Mouse (Mus musculus): Measurements from ENCODE around the gene Gemin5.
"Not testable (repeated sequence)": the region's sequence is repeated elsewhere in the genome, so short reads cannot be mapped to it uniquely, and the experiment has no call there.

Gemin5 gene

DNA sequence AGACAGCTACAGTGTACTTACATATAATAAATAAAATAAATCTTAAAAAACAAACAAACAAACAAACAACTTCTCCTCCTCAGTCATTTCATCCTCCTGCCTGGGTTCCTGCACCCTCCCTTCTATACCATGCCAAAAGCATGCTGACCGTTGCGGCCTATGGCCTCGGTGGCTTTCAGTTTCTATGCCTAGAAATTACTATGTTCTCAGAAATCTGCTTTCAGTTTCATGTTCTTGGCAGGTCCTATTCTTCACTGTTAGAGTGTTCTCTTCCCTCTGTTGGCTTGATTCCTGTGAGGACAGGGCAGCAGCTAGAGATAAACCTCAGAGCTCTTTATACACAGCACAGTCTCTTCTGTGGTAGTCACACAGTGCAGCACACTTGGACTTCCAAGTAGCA, 15.2 kb upstream of the Gemin5 start:
- Histone ChIP-seq H3K27me3 (ENCODE audit: insufficient read depth, low read length) (peaks cover 4% of the 10 kb centered on the region; the same call in 1 of the 2 replicates), H3K4me1 (replicated peaks; ENCODE audit: low read depth, low read length) (peaks cover 8% of the 10 kb centered on the region), H3K4me3 (replicated peaks; ENCODE audit: low read length) (no peak overlapping the region), H3K9me3 (ENCODE audit: low read length) (no peaks in the 10 kb centered on the region), H3K36me3 (ENCODE audit: insufficient read depth, low read length) (peaks cover 24% of the 10 kb centered on the region)
- no peak for TF ChIP-seq NANOG (IDR thresholded peaks at IDR 0.05; ENCODE audit: borderline replicate concordance, low read length)
- TF ChIP-seq CTCF (conservative IDR thresholded peaks at IDR 0.05; ENCODE audit: low read length): no peak
- TF ChIP-seq POU5F1 (IDR thresholded peaks at IDR 0.05; ENCODE audit: borderline replicate concordance, low read length): no peak

DNA sequence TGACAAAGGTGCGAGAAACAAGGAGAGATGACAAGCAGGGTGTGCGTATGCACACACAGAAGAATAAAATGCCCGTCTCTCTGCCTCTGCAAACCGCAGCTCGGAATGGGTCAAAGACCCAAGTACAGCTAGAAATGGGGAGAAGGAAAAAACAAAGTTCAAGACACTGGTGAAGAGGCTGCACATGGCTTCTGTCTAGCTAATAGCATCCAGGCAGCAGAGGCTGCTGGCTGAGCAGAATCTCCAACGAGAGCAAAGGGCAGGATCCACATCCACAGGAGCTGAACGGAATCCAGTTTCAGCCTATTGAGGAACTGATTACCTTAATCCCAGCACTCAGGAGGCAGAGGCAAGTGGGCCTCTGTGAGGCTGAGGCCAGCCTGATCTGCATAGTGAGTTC, 12.4 kb upstream of the Gemin5 start:
- no peaks in the 10 kb centered on the region for H3K27me3 ChIP-seq (ENCODE audit: insufficient read depth, low read length)
- peaks cover 52% of the 10 kb centered on the region for H3K36me3 ChIP-seq (ENCODE audit: insufficient read depth, low read length)
- H3K4me3 ChIP-seq (replicated peaks; ENCODE audit: low read length): no peak overlapping the region
- TF ChIP-seq POU5F1 (IDR thresholded peaks at IDR 0.05; ENCODE audit: borderline replicate concordance, low read length) (no peak), CTCF (conservative IDR thresholded peaks at IDR 0.05; ENCODE audit: low read length) (no peak), NANOG (IDR thresholded peaks at IDR 0.05; ENCODE audit: borderline replicate concordance, low read length) (no peak)
- no peaks in the 10 kb centered on the region for H3K9me3 ChIP-seq (ENCODE audit: low read length)
- peaks cover 8% of the 10 kb centered on the region for H3K4me1 ChIP-seq (replicated peaks; ENCODE audit: low read depth, low read length)

DNA sequence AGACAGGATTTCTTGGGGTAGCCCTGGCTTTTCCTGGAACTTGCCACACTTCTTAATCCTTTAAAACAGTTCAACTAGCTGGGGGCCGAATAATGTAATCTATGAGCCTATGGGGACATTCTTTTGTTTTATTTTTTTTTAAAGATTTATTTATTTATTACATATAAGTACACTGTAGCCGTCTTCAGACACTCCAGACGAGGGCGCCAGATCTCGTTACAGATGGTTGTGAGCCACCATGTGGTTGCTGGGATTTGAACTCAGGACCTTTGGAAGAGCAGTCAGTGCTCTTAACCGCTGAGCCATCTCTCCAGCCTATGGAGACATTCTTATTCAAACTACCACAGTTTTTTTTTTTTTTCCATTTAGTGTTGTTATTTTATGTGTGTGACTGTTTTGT, 11.6 kb upstream of the Gemin5 start:
- not testable (repeated sequence) for H3K4me3 ChIP-seq (replicated peaks; ENCODE audit: low read length); H3K9me3 ChIP-seq (ENCODE audit: low read length); H3K27me3 ChIP-seq (ENCODE audit: insufficient read depth, low read length); H3K4me1 ChIP-seq (replicated peaks; ENCODE audit: low read depth, low read length)
- peaks cover 60% of the 10 kb centered on the region for H3K36me3 ChIP-seq (ENCODE audit: insufficient read depth, low read length)

DNA sequence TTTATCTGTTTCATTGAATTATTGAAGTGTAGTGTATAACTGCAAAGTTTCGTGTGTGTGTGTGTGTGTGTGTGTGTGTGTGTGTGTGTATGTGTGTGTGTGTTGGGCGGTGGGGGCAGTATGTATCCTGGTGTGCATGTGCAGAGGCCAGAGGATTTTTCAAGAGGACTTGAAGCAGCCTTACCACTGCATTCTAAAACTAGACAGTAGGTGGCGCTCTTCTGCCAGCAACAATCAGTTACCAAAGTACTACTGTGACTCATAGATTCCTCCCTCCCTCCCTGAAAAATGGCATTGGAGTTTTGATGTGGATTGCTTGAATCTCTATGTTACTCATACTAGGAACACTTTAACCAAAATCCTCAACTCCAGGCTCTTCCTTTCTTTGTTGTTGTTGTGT, 11.2 kb upstream of the Gemin5 start:
- TF ChIP-seq CTCF (conservative IDR thresholded peaks at IDR 0.05; ENCODE audit: low read length) (peak; percentile 65), POU5F1 (IDR thresholded peaks at IDR 0.05; ENCODE audit: borderline replicate concordance, low read length) (no peak)
- Histone ChIP-seq H3K27me3 (ENCODE audit: insufficient read depth, low read length) (no peaks in the 10 kb centered on the region), H3K4me1 (replicated peaks; ENCODE audit: low read depth, low read length) (peaks cover 8% of the 10 kb centered on the region), H3K36me3 (ENCODE audit: insufficient read depth, low read length) (peaks cover 64% of the 10 kb centered on the region), H3K4me3 (replicated peaks; ENCODE audit: low read length) (no peak overlapping the region), H3K9me3 (ENCODE audit: low read length) (no peaks in the 10 kb centered on the region)

DNA sequence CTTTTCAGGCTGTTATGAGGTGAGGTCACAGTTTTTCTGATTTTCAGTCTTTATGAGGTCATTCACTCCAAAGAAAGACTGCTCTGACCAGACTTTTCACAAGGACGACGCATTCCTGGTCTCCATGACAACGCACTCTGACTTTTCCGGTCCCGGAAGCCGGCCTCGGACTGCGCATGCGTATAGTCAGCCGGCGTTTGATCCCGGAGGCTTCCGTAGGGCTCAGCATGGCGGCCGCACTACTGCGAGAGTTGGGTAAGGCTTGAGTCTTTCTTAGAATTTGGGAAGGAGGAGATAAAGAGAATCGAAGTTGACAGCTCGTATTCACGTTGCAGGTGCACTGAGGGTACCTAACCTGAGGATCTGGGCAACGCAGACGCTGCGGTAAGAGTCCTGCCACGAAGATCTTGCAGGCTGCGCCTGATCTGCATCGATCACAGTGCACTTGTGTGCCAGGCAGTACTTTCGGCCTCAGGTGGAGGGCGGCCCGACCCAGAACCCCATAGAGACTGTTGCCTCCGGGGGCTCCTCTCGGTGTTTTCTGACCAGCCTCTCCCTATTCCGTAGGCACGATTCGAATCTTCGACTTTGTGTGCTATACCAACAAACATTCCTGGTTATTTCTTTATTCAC, 3.2 kb upstream of the Gemin5 start, which contains the start of gene Mrpl22:
TSS of gene Mrpl22 (plus strand) at position 203 of the 633 bp plus-strand sequence.
- Histone ChIP-seq H3K9me3 (ENCODE audit: low read length) (no peaks in the 10 kb centered on the region), H3K27me3 (ENCODE audit: insufficient read depth, low read length) (no peaks in the 10 kb centered on the region), H3K4me3 (replicated peaks; ENCODE audit: low read length) (peak within 1 kb of the TSS; percentile 92), H3K4me1 (replicated peaks; ENCODE audit: low read depth, low read length) (peaks cover 32% of the 10 kb centered on the region), H3K36me3 (ENCODE audit: insufficient read depth, low read length) (peaks cover 42% of the 10 kb centered on the region)
- no peak for TF ChIP-seq NANOG (IDR thresholded peaks at IDR 0.05; ENCODE audit: borderline replicate concordance, low read length)
- no peak for TF ChIP-seq CTCF (conservative IDR thresholded peaks at IDR 0.05; ENCODE audit: low read length)
- no peak for TF ChIP-seq POU5F1 (IDR thresholded peaks at IDR 0.05; ENCODE audit: borderline replicate concordance, low read length)

DNA sequence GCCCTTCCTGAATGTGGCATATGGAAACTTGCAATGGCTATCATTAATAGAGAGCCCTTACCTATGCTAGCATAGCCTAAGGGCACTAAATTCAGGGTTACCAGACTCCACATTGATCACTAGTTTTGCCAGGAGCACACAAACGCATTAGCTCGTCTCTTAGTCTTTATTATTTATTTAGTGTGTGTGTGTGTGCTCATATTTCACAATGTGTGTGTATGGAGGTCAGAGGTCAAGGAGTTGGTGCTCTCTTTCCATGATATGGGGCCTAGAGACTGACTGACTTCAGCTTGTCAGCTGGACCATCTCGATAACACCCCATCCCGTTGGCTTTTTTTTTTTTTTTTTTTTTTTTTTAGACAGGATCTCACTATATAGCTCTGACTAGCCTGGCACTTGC, 1.3 kb upstream of the Gemin5 start:
- Histone ChIP-seq H3K4me1 (replicated peaks; ENCODE audit: low read depth, low read length) (peaks cover 39% of the 10 kb centered on the region), H3K4me3 (replicated peaks; ENCODE audit: low read length) (no peak overlapping the region), H3K36me3 (ENCODE audit: insufficient read depth, low read length) (peaks cover 41% of the 10 kb centered on the region), H3K27me3 (ENCODE audit: insufficient read depth, low read length) (no peaks in the 10 kb centered on the region), H3K9me3 (ENCODE audit: low read length) (no peaks in the 10 kb centered on the region)
- TF ChIP-seq NANOG (IDR thresholded peaks at IDR 0.05; ENCODE audit: borderline replicate concordance, low read length): no peak
- no peak for TF ChIP-seq POU5F1 (IDR thresholded peaks at IDR 0.05; ENCODE audit: borderline replicate concordance, low read length)
- no peak for TF ChIP-seq CTCF (conservative IDR thresholded peaks at IDR 0.05; ENCODE audit: low read length)

DNA sequence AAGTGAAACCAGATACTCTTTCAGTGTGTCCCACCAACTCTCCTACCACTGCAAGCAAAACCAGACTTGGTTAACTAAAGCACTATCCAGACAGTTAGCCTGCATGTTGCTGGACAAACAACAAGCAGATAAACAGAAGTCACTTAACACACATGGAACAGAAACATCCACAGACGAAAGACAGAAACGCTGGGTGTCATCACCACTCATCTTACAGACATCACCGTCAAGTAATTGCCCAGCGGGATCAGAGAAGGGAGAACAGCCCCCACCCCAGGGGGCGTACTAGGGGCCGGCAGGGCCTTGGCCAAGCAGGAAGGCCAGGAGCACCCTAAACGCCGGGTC, 545 bp downstream of the Gemin5 start:
- Histone ChIP-seq H3K9me3 (ENCODE audit: low read length) (no peaks in the 10 kb centered on the region), H3K36me3 (ENCODE audit: insufficient read depth, low read length) (peaks cover 41% of the 10 kb centered on the region), H3K27me3 (ENCODE audit: insufficient read depth, low read length) (no peaks in the 10 kb centered on the region), H3K4me1 (replicated peaks; ENCODE audit: low read depth, low read length) (peaks cover 31% of the 10 kb centered on the region), H3K4me3 (replicated peaks; ENCODE audit: low read length) (peak overlapping the region; percentile 99)
- TF ChIP-seq CTCF (conservative IDR thresholded peaks at IDR 0.05; ENCODE audit: low read length): no peak
- no peak for TF ChIP-seq POU5F1 (IDR thresholded peaks at IDR 0.05; ENCODE audit: borderline replicate concordance, low read length)
- no peak for TF ChIP-seq NANOG (IDR thresholded peaks at IDR 0.05; ENCODE audit: borderline replicate concordance, low read length)

DNA sequence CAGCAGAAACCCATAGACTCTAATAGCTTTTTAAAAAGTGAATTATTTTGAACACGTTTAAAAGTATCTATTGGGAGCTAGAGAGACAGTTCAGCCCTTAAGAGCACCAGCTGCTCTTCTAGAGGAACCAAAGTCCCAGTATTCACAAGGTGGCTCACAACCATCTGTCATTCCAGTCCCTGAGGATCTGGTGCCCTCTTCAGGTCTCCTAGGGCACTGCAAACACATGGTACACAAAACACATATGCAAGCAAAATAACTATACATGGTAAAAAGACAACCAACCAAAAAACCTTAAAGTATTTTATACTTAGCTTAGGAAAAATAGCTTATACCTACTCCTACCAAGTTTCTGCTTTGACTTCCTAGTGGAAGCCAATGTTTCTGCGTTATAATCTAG, 3.3 kb downstream of the Gemin5 start:
- Histone ChIP-seq H3K27me3 (ENCODE audit: insufficient read depth, low read length) (no peaks in the 10 kb centered on the region), H3K4me1 (replicated peaks; ENCODE audit: low read depth, low read length) (peaks cover 32% of the 10 kb centered on the region), H3K4me3 (replicated peaks; ENCODE audit: low read length) (no peak overlapping the region), H3K36me3 (ENCODE audit: insufficient read depth, low read length) (peaks cover 63% of the 10 kb centered on the region), H3K9me3 (ENCODE audit: low read length) (no peaks in the 10 kb centered on the region)
- TF ChIP-seq CTCF (conservative IDR thresholded peaks at IDR 0.05; ENCODE audit: low read length) (peak; percentile 79), NANOG (IDR thresholded peaks at IDR 0.05; ENCODE audit: borderline replicate concordance, low read length) (no peak), POU5F1 (IDR thresholded peaks at IDR 0.05; ENCODE audit: borderline replicate concordance, low read length) (no peak)

DNA sequence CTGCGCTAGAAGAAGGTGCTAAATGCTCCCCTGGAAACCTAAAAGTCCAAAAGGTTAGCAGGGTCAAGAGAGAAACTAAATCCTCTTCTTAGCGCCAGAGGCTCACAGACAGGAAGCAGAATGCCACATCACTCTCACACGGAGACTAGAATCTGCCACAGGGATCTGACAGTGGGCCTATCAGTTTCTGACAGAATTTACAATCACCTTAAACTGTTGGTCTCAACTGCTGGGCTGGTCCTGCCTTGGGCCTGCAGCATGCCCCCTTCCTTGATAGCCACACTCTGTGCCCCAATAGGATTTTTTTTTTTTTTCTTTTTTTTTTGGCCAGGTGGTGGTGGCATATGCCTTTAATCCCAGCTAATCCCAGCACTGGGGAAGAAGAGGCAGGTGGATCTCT, 11.5 kb downstream of the Gemin5 start:
- Histone ChIP-seq H3K4me3 (replicated peaks; ENCODE audit: low read length) (no peak overlapping the region), H3K4me1 (replicated peaks; ENCODE audit: low read depth, low read length) (peaks cover 17% of the 10 kb centered on the region), H3K9me3 (ENCODE audit: low read length) (no peaks in the 10 kb centered on the region), H3K36me3 (ENCODE audit: insufficient read depth, low read length) (peaks cover 92% of the 10 kb centered on the region), H3K27me3 (ENCODE audit: insufficient read depth, low read length) (no peaks in the 10 kb centered on the region)
- TF ChIP-seq NANOG (IDR thresholded peaks at IDR 0.05; ENCODE audit: borderline replicate concordance, low read length) (no peak), CTCF (conservative IDR thresholded peaks at IDR 0.05; ENCODE audit: low read length) (no peak), POU5F1 (IDR thresholded peaks at IDR 0.05; ENCODE audit: borderline replicate concordance, low read length) (no peak)

All from E14TG2a.4 (cell line).